Mouse (Mus musculus): ENCODE results near the gene Retsat. TPM values are rescaled to one million over a fixed set of nuclear protein-coding genes. Genes with fewer than 3 reads are reported as not detected.
A peak's percentile ranks its signal among the peaks of the same experiment; 100 is the strongest.

The Retsat gene
- total and polyA plus RNA-seq, 2 experiments from 2014 or later, result 41.8 to 64.4 TPM

- H3K4me1 ChIP-seq (ENCODE audit: control insufficient read depth, insufficient read depth), result no peaks in the 10 kb centered on the region
- H3K36me3 ChIP-seq (replicated peaks; ENCODE audit: control insufficient read depth, insufficient read depth, low read length), result peaks cover 87% of the 10 kb centered on the region
- ATAC-seq (ENCODE audit: insufficient read depth, low read depth) (no peak), DNase-seq (ENCODE audit: low spot score) (no peak)
- TF ChIP-seq CTCF (IDR thresholded peaks at IDR 0.05; ENCODE audit: low read depth), result no peak
- TF ChIP-seq EP300 (IDR thresholded peaks at IDR 0.05; ENCODE audit: low read depth), result no peak
- no peak overlapping the region for H3K4me3 ChIP-seq (ENCODE audit: low read depth, low read length)
- H3K9me3 ChIP-seq (replicated peaks; ENCODE audit: control insufficient read depth, low read length), result no peaks in the 10 kb centered on the region
- no peak overlapping the region for H3K27ac ChIP-seq (ENCODE audit: low read depth)
- H3K9ac ChIP-seq (replicated peaks; ENCODE audit: low read depth, low read length), result no peak overlapping the region
- H3K27me3 ChIP-seq (ENCODE audit: control insufficient read depth, insufficient read depth, low read length), result no peaks in the 10 kb centered on the region
- no peak overlapping the region for H3K4me2 ChIP-seq (ENCODE audit: low read depth, low read length)
- 88% methylated on average over 4 of the region's 4 CpGs for WGBS
These were observed 10.4 kb downstream of the Retsat start for GRCm38 (mm10) chr6:72608662-72609184.

GRCm38 (mm10) chr6:72610261-72610660 is 12.0 kb downstream of the Retsat start:
- Histone ChIP-seq H3K27ac (ENCODE audit: low read depth) (no peak overlapping the region), H3K27me3 (ENCODE audit: control insufficient read depth, insufficient read depth, low read length) (no peaks in the 10 kb centered on the region), H3K4me3 (ENCODE audit: low read depth, low read length) (no peak overlapping the region), H3K4me1 (ENCODE audit: control insufficient read depth, insufficient read depth) (peaks cover 8% of the 10 kb centered on the region; the same call in 1 of the 2 replicates), H3K36me3 (replicated peaks; ENCODE audit: control insufficient read depth, insufficient read depth, low read length) (peaks cover 72% of the 10 kb centered on the region), H3K4me2 (ENCODE audit: low read depth, low read length) (no peak overlapping the region), H3K9ac (replicated peaks; ENCODE audit: low read depth, low read length) (no peak overlapping the region), H3K9me3 (replicated peaks; ENCODE audit: control insufficient read depth, low read length) (no peaks in the 10 kb centered on the region)
- no peak for ATAC-seq (ENCODE audit: insufficient read depth, low read depth)
- WGBS, result 45% methylated on average over 4 of the region's 4 CpGs
- DNase-seq (ENCODE audit: low spot score), result no peak
- no peak for TF ChIP-seq EP300 (IDR thresholded peaks at IDR 0.05; ENCODE audit: low read depth)
- no peak for TF ChIP-seq CTCF (IDR thresholded peaks at IDR 0.05; ENCODE audit: low read depth)

- no peak for DNase-seq (ENCODE audit: low spot score)
- no peak overlapping the region; the same call in 1 of the 2 replicates for H3K9ac ChIP-seq (replicated peaks; ENCODE audit: low read depth, low read length)
- H3K9me3 ChIP-seq (replicated peaks; ENCODE audit: control insufficient read depth, low read length), result no peaks in the 10 kb centered on the region
- no peak overlapping the region for H3K27ac ChIP-seq (ENCODE audit: low read depth)
- TF ChIP-seq CTCF (IDR thresholded peaks at IDR 0.05; ENCODE audit: low read depth) (no peak), EP300 (IDR thresholded peaks at IDR 0.05; ENCODE audit: low read depth) (no peak)
- H3K4me2 ChIP-seq (ENCODE audit: low read depth, low read length), result peak overlapping the region; percentile 90
- peaks cover 28% of the 10 kb centered on the region for H3K36me3 ChIP-seq (replicated peaks; ENCODE audit: control insufficient read depth, insufficient read depth, low read length)
- WGBS, result 54% methylated on average over 2 of the region's 2 CpGs
- peaks cover 18% of the 10 kb centered on the region for H3K4me1 ChIP-seq (ENCODE audit: control insufficient read depth, insufficient read depth)
- no peak for ATAC-seq (ENCODE audit: insufficient read depth, low read depth)
- H3K4me3 ChIP-seq (ENCODE audit: low read depth, low read length), result peak overlapping the region; percentile 81
- no peaks in the 10 kb centered on the region for H3K27me3 ChIP-seq (ENCODE audit: control insufficient read depth, insufficient read depth, low read length)
These were observed 16.9 kb downstream of the Retsat start for GRCm38 (mm10) chr6:72615151-72615550.

- peak overlapping the region; percentile 57; the same call in 1 of the 2 replicates for H3K27ac ChIP-seq (ENCODE audit: low read depth)
- peak overlapping the region; percentile 81 for H3K4me3 ChIP-seq (ENCODE audit: low read depth, low read length)
- DNase-seq (ENCODE audit: low spot score) (no peak), ATAC-seq (ENCODE audit: insufficient read depth, low read depth) (no peak)
- H3K9ac ChIP-seq (replicated peaks; ENCODE audit: low read depth, low read length), result peak overlapping the region; percentile 77
- peak overlapping the region; percentile 90 for H3K4me2 ChIP-seq (ENCODE audit: low read depth, low read length)
- TF ChIP-seq EP300 (IDR thresholded peaks at IDR 0.05; ENCODE audit: low read depth) (no peak), CTCF (IDR thresholded peaks at IDR 0.05; ENCODE audit: low read depth) (no peak)
- peaks cover 18% of the 10 kb centered on the region for H3K4me1 ChIP-seq (ENCODE audit: control insufficient read depth, insufficient read depth)
- H3K27me3 ChIP-seq (ENCODE audit: control insufficient read depth, insufficient read depth, low read length), result no peaks in the 10 kb centered on the region
- H3K9me3 ChIP-seq (replicated peaks; ENCODE audit: control insufficient read depth, low read length), result no peaks in the 10 kb centered on the region
- peaks cover 22% of the 10 kb centered on the region for H3K36me3 ChIP-seq (replicated peaks; ENCODE audit: control insufficient read depth, insufficient read depth, low read length)
- 16% methylated on average over 25 of the region's 25 CpGs for WGBS
These were observed 17.5 kb downstream of the Retsat start for GRCm38 (mm10) chr6:72615561-72616375.

- DNase-seq (ENCODE audit: low spot score), result peak; percentile 97
- Histone ChIP-seq H3K9ac (replicated peaks; ENCODE audit: low read depth, low read length) (peak within 1 kb of the TSS; percentile 77), H3K27ac (ENCODE audit: low read depth) (peak within 1 kb of the TSS; percentile 92), H3K4me2 (ENCODE audit: low read depth, low read length) (peak within 1 kb of the TSS; percentile 90), H3K4me1 (ENCODE audit: control insufficient read depth, insufficient read depth) (peaks cover 18% of the 10 kb centered on the region), H3K9me3 (replicated peaks; ENCODE audit: control insufficient read depth, low read length) (no peaks in the 10 kb centered on the region), H3K27me3 (ENCODE audit: control insufficient read depth, insufficient read depth, low read length) (no peaks in the 10 kb centered on the region), H3K36me3 (replicated peaks; ENCODE audit: control insufficient read depth, insufficient read depth, low read length) (peaks cover 12% of the 10 kb centered on the region), H3K4me3 (ENCODE audit: low read depth, low read length) (peak within 1 kb of the TSS; percentile 81)
- ATAC-seq (ENCODE audit: insufficient read depth, low read depth), result peak; percentile 97
- no peak for TF ChIP-seq CTCF (IDR thresholded peaks at IDR 0.05; ENCODE audit: low read depth)
- TF ChIP-seq EP300 (IDR thresholded peaks at IDR 0.05; ENCODE audit: low read depth), result 0 out of 2 replicates have a peak, but pooled peaks have one; percentile 19
- 0% methylated on average over 41 of the region's 41 CpGs for WGBS
These were observed 18.5 kb downstream of the Retsat start, which contains the start of gene Tgoln1 for GRCm38 (mm10) chr6:72616643-72617288. Tgoln1 (minus strand) TSS chr6:72617000.
